Comparison of ENCODE assay signal across 9 mouse cellular contexts in genomic region chr16:51315608-51316007, GRCm38 (mm10).
DNase-seq lines count a peak whose midpoint lies in the region; ATAC-seq and TF ChIP-seq lines count a peak whose summit lies in the region.
"Had no signal": no experiment of that assay in that cellular context is flagged by ENCODE, and none has a peak within 500 bp of the region (broad histone marks: within the 10 kb centered on the region; RNA-seq: fewer than 3 reads in every experiment).

No protein-coding gene starts in this region.

- no peaks in the 10 kb centered on the region for H3K36me3 ChIP-seq in limb, embryonic 11.5 days (ENCODE audit: control insufficient read depth, insufficient read depth, low read length)
- H3K36me3 ChIP-seq in limb, embryonic 10.5 days = no peaks in the 10 kb centered on the region
- no peaks in the 10 kb centered on the region for H3K36me3 ChIP-seq in limb, embryonic 14.5 days (ENCODE audit: control insufficient read depth, insufficient read depth, low read length)
- H3K36me3 ChIP-seq: liver, embryonic 13.5 days had no signal

- no peak overlapping the region for H3K9ac ChIP-seq in limb, embryonic 11.5 days (ENCODE audit: low read length)
- H3K9ac ChIP-seq in limb, embryonic 14.5 days (ENCODE audit: low read depth, low read length, severe bottlenecking) = no peak overlapping the region
- H3K9ac ChIP-seq: liver, embryonic 13.5 days had no signal

- H3K27me3 ChIP-seq in limb, embryonic 11.5 days (ENCODE audit: control insufficient read depth, insufficient read depth, low read length) = no peaks in the 10 kb centered on the region
- no peaks in the 10 kb centered on the region for H3K27me3 ChIP-seq in limb, embryonic 10.5 days (ENCODE audit: low read depth, poor library complexity, severe bottlenecking)
- H3K27me3 ChIP-seq in limb, embryonic 14.5 days (ENCODE audit: control insufficient read depth, insufficient read depth, low read length) = no peaks in the 10 kb centered on the region
- H3K27me3 ChIP-seq: liver, embryonic 13.5 days had no signal

- DNase-seq in adrenal gland, postnatal 14 days = peak; percentile 31
- no peak for DNase-seq in adrenal gland, postnatal 4 days (ENCODE audit: low spot score in 2 of 2)
- DNase-seq in limb, embryonic 11.5 days (ENCODE audit: low spot score) = peak; percentile 23
- DNase-seq in limb, embryonic 10.5 days (ENCODE audit: low spot score) = no peak
- peak; percentile 14 for DNase-seq in MN1 (ENCODE audit: low spot score)
- DNase-seq in embryo, embryonic 9.5 days (ENCODE audit: extremely low spot score) = peak; percentile 39
- peak; percentile 87 for DNase-seq in limb, embryonic 14.5 days (ENCODE audit: low spot score)
- DNase-seq in testis, postnatal 14 days (ENCODE audit: low spot score) = no peak
- DNase-seq: liver, embryonic 13.5 days had no signal

- WGBS in limb, embryonic 11.5 days = 16% methylated on average over 6 of the region's 6 CpGs
- 21% methylated on average over 6 of the region's 6 CpGs for WGBS in limb, embryonic 10.5 days
- WGBS in limb, embryonic 14.5 days = 12% methylated on average over 6 of the region's 6 CpGs

- no peaks in the 10 kb centered on the region for H3K9me3 ChIP-seq in limb, embryonic 11.5 days (ENCODE audit: control insufficient read depth, low read length)
- H3K9me3 ChIP-seq in limb, embryonic 10.5 days (replicated peaks) = no peaks in the 10 kb centered on the region
- no peaks in the 10 kb centered on the region for H3K9me3 ChIP-seq in limb, embryonic 14.5 days (ENCODE audit: control insufficient read depth, low read length)
- H3K9me3 ChIP-seq: liver, embryonic 13.5 days had no signal

- H3K4me1 ChIP-seq in limb, embryonic 11.5 days (ENCODE audit: control insufficient read depth, insufficient read depth, low read length) = no peaks in the 10 kb centered on the region
- H3K4me1 ChIP-seq in limb, embryonic 10.5 days = peaks cover 10% of the 10 kb centered on the region
- no peaks in the 10 kb centered on the region; the same call in 1 of the 2 replicates for H3K4me1 ChIP-seq in limb, embryonic 14.5 days (ENCODE audit: control insufficient read depth, insufficient read depth, low read length)
- H3K4me1 ChIP-seq: liver, embryonic 13.5 days had no signal

- H3K4me2 ChIP-seq in limb, embryonic 11.5 days (ENCODE audit: low read depth, severe bottlenecking) = no peak overlapping the region
- H3K4me2 ChIP-seq in limb, embryonic 14.5 days (replicated peaks; ENCODE audit: low read depth, low read length, severe bottlenecking) = no peak overlapping the region
- H3K4me2 ChIP-seq: liver, embryonic 13.5 days had no signal

- no peak overlapping the region for H3K27ac ChIP-seq in limb, embryonic 11.5 days (replicated peaks; ENCODE audit: low read depth, low read length)
- H3K27ac ChIP-seq in limb, embryonic 10.5 days = no peak overlapping the region
- H3K27ac ChIP-seq in limb, embryonic 14.5 days (replicated peaks; ENCODE audit: low read depth, low read length) = no peak overlapping the region
- H3K27ac ChIP-seq: liver, embryonic 13.5 days had no signal

- TF ChIP-seq POLR2A in limb, embryonic 14.5 days (IDR thresholded peaks at IDR 0.05; ENCODE audit: borderline replicate concordance, extremely low read depth, insufficient read depth, insufficient read length) = no peak

- H3K4me3 ChIP-seq in limb, embryonic 11.5 days (ENCODE audit: low read depth, low read length) = no peak overlapping the region
- H3K4me3 ChIP-seq in limb, embryonic 10.5 days = no peak overlapping the region
- no peak overlapping the region for H3K4me3 ChIP-seq in limb, embryonic 14.5 days (replicated peaks; ENCODE audit: low read length)
- H3K4me3 ChIP-seq: liver, embryonic 13.5 days had no signal

- no peak for ATAC-seq in limb, embryonic 11.5 days (ENCODE audit: insufficient number of reproducible peaks, low FRiP score, low TSS enrichment, low read depth)
- ATAC-seq in limb, embryonic 14.5 days (ENCODE audit: low FRiP score, low read depth) = no peak

Comparison
In these comparisons a context has a peak if more than half of its experiments do, and no peak if none do; other contexts are left out.
1. DNase-seq: peak in adrenal gland, postnatal 14 days (single experiment), limb, embryonic 11.5 days (single experiment), MN1 (single experiment), embryo, embryonic 9.5 days (single experiment) and limb, embryonic 14.5 days (single experiment); none in adrenal gland, postnatal 4 days (0 of 2), limb, embryonic 10.5 days (single experiment) and testis, postnatal 14 days (single experiment).